Mouse (Mus musculus) c-Kit-positive CD71-positive TER-119-negative erythroid progenitor cells, embryonic 14.5 days (primary cell): ENCODE measurements around the gene Tubg2.

Source experiments
- DNase-seq: peaks from one replicate; pipeline ENCODE4 v3.0.0-alpha.2; 2013; ENCODE audit warnings: low read depth

The Tubg2 gene

GRCm38 (mm10) chr11:101167211-101167962 is 11.7 kb downstream of the Tubg2 start:
- DNase-seq: no peak

GRCm38 (mm10) chr11:101167963-101168300 is 12.2 kb downstream of the Tubg2 start:
- no peak for DNase-seq

GRCm38 (mm10) chr11:101168301-101168980 is 12.7 kb downstream of the Tubg2 start:
- DNase-seq: no peak

DNA sequence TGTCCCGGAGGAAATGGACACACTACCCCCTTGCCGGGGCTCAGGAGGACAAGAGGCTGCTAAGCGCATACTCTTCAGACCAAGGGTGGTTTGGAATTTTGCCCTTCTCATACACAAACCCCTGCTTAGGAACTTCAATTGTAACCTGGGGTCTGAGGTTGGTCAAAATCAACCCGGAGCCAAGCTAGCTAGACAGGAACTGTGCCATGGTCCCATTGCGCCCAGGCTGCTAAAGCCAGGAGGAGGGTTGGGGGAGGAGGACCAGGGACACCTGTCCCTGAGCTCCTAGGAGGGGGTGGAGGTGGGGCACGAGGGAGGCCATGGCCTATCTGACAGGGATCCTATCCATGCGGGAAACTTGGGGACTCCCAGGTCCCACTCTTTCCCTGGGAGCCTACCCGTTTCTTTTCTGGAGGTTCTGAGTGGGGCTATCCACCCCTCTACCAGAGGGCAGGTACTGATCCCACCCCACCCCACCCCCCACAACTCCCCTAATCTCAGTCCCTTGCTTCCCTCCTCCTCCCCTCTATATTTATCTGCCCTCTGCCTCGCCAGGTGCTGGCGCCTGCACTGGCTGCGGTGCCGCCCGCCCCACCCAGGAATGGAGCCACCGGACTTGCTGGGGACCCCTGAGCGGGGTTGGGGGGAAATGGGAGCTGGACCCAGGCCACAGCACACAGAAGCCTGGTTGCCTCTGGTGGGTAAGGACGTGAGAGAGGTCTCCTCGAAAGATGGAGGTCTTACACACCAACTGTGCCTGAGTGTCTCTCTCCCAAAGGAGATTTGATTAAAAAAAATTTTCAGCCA is 13.8 kb downstream of the Tubg2 start:
- no peak for DNase-seq

GRCm38 (mm10) chr11:101170354-101170810 is 14.7 kb downstream of the Tubg2 start, which contains the start of gene Cntnap1:
Gene Cntnap1 (plus strand): TSS chr11:101170523.
- no peak for DNase-seq

- DNase-seq: peak; percentile 77
Observed at GRCm38 (mm10) chr11:101170811-101171610, 15.3 kb downstream of the Tubg2 start, which contains the start of gene Plekhh3. Gene Plekhh3 (minus strand): TSS chr11:101171351.

GRCm38 (mm10) chr11:101171721-101172433 is 16.2 kb downstream of the Tubg2 start:
- DNase-seq: no peak

DNA sequence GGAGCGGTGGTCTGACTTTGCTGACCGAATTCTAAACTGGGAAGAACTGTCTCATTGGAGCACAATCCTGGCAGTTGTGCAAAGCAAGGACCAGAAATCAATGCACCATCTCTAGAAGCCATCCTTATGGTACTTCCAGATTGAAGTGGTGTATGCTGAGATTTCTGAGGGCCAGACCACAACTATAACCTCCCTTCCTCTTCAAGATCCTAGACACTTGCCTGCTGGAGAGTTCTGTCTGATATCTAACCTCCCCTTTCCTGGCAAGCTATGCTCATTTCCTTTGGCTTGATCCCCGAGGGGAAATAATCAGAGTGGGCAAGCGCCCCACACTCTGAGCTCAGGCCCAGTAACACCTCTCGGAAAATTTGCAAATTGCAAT is 16.7 kb downstream of the Tubg2 start:
- no peak for DNase-seq

DNA sequence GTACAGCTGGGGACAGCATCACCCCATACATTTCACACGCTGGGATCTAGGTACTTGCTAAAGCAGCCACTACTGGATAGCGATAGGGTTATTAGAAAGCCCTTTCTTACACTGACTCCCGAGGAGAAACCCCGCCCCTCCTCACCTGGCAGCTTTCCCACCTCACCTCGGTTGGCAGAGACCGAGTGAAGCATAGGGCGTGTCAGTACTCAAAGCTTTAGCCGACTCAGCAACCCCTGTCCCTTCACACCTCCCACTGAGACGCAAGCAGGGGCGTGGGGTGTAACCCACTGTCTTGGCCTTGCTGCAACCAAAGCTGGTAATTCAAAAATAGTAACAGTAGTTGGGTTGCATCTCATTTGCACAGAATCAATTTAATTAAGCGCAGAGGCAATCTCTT is 17.4 kb downstream of the Tubg2 start:
- DNase-seq: no peak

- DNase-seq: no peak
Observed at GRCm38 (mm10) chr11:101173631-101174388, 18.1 kb downstream of the Tubg2 start.

DNA sequence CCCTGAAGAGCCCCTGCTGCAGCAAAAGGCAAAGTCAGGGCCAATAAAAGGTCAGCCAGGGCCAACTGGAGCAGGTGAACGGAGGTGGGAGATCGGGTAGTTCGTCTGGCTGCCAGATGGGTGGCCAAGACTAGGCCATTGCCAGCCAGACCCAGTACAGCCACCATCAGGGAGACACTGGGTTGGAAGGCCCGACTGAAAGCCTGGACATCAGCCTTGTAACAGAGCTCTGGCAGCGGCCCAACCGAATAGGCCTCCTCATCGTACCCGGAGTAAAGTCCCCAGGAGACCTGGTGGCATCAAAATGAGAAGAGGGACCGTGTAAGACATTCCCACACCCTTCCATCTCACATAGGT is 18.7 kb downstream of the Tubg2 start:
- no peak for DNase-seq

DNA sequence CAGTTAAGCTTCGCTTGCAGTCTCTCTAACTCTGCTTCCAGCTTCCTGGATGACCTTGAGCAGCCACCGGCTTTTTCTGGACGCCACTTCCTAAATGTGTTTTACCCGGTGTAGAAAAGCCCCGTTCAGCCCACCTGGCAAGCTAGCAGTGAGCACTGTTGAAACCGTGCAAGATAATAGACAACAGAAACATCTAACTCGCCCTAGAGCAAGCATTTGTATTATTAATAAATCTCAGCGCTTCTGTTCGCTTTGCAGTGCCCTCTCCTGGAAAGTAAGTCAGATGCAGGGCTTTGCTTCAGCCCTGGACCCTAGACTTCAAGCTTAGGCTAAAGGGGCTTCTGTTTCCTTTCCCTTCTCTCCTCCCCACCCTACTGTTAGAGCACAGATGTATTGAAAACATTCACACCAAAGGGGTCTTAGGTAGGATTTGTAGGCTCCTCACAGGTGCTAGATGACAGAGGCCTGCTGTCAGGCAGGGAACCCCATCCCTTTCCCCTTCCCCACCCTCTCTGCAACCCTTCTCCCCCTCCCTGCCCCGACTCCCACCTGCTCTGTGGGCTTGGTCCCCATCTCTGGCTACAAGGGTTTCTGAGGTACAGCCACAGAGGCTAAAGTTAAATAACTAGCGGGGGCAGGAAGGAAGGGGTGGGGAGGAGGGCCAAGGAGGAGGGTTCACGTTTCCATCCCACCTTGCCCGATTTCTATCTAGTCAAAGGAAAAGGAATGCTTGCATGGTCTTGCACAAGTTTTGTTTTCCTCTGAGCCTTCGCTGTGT is 19.3 kb downstream of the Tubg2 start, which contains the start of gene Ccr10:
Gene Ccr10 (minus strand): TSS at position 593 of the 778 bp plus-strand sequence.
- DNase-seq: no peak

DNA sequence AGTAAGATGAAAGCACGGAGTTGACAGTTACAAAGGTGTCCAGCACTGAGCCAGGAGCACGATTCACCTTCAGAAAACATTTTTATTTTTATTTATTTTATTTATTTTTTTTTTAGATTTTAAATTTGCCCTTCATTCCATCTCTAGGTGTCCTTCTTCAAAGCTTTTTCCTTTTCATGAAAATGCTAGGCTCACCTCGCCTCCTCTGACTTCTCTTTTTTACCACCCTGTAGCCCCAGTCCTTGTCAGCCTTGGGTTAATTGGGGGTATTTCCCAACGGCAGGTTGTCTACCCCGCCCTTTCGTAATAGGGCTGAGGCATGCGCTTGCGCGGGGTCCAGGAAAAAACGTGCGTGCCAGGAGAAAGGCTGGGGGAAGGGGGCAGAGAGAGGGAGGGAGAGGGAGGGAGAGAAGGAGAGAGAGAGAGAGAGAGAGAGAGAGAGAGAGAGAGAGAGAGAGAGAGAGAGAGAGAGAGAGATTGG is 20.0 kb downstream of the Tubg2 start:
- DNase-seq: no peak

DNA sequence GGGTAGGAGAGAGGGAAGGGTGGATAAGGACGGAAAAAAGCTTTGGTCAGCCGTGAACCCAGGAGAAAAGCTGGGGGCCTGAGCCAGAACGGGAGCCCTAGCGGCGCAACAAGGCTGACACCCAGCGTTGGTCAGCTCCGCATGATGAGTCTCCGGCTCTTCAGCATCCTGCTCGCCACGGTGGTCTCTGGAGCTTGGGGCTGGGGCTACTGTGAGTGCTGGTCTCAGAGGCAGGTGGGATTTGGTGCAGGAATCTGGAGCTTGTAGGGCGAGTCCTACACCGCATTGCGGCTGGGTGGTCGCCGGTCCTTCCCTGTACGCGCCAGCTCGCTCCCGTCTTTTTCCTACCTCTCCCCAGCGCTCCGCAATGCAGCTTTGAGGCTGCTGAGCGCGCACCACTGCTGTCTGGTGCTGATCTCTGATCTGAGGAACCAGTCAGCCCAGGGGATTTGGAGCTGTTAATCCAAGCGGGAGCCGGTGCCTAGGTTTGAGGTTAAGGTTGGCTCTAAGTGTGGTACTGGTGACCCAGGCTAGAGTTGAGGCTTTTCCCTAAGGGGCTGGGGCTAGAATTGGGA is 20.5 kb downstream of the Tubg2 start:
- no peak for DNase-seq

DNA sequence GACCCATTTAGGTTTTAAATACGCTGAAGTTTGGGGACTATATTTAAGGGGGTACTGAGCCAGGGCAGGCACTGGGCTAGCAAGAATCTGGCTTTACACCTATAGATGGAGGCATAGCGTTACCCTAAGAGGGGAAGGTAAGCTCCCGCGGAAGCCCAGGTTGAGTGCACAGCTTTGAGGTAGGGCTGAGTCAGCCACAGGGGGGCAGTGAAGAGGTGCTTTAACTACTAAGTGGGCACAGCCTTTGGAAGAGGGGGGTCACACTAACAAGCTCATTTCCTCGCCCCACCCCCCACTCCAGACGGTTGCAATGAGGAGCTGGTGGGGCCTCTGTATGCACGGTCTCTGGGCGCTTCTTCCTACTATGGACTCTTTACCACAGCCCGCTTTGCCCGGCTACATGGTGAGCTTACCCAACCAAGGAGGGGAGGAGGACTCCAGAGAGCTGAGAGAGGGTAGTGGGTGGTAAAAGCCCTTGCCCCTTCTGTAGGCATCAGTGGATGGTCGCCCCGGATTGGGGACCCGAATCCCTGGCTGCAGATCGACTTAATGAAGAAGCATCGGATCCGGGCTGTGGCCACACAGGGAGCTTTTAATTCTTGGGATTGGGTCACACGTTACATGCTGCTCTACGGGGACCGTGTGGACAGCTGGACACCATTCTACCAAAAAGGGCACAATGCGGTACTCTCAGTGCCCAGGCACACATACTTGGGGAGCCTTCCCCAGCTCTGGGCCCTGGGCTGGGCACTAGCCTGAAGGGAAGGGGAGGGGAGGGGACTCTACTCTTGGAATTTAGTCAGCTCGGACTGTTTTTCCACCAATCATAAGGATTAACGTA is 21.4 kb downstream of the Tubg2 start:
- DNase-seq: no peak

DNA sequence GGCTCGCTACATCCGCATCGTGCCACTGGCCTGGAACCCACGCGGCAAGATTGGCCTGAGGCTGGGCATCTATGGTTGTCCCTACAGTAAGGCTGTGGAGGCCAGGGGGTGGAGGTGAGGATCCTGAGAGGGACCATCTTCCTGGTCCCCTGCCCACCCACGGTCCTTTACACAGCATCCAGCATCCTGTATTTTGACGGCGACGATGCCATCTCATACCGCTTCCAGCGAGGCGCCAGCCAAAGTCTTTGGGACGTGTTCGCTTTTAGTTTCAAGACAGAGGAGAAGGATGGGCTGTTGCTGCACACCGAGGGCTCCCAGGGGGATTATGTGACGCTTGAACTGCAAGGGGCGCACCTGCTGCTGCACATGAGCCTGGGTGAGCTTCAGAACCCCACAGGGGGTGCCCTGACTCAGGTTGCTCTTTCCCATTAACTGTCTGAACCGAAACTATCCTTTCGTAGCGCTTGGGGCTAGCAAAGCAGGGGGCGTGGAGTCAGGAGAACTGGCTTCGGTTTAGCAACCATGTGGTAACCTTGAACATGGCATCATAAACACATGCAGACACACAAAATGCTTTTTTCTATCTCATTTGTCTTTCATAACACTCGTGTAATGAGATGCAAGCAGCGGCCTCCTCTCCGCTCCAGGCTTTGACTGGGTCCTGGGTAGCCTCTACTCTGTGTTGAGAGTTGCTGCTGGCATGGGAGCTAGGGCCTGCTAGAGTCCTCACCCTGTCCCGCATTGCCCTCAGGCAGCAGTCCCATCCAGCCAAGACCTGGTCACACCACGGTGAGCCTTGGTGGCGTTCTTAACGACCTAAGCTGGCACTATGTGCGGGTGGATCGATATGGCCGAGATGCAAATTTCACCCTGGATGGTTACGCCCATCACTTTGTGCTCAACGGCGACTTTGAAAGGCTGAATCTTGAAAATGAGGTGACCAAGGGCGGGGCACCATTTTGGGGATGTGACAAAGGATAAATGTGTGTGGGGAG is 22.7 kb downstream of the Tubg2 start:
- DNase-seq: no peak

DNA sequence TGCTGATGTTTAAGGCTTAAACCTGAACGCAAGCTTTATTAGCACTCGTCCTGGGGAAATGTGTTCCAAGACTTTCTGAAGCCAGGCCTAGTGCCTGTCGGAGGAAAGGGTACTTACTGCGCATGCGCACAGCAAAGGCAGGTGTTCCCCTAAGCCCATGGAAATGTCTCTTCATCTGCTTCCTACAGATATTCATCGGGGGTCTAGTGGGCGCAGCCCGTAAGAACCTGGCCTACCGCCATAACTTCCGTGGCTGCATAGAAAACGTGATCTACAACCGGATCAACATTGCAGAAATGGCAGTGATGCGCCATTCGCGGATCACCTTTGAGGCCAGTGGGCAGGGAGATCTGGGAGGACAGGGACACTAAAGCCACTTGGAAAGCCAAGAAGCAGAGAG is 23.6 kb downstream of the Tubg2 start:
- no peak for DNase-seq
